Mouse (Mus musculus) E14TG2a.4 (cell line): ENCODE measurements around the gene Gm17087.

ENCODE experiments used
- CTCF ChIP-seq: conservative IDR thresholded peaks from 2 replicates; pipeline ENCODE4 v1.5.1; 2014; ENCODE audit warnings: low read length
- NANOG ChIP-seq: IDR thresholded peaks from 2 replicates; pipeline ENCODE4 v1.6.1; 2014; ENCODE audit warnings: borderline replicate concordance, low read length, mixed read lengths
- POU5F1 ChIP-seq: IDR thresholded peaks from 2 replicates; pipeline ENCODE4 v1.6.1; 2014; ENCODE audit warnings: low read length, borderline replicate concordance

GRCm38 (mm10) chr17:8552346-8553035 lies 14.3 kb downstream of the Gm17087 start:
- TF ChIP-seq CTCF (no peak), POU5F1 (no peak), NANOG (no peak)
